Mouse (Mus musculus): ENCODE results near the gene March6.

GRCm38 (mm10) chr15:31561976-31562375 is 31.1 kb upstream of the March6 start:
- no peak for TF ChIP-seq CTCF (IDR thresholded peaks at IDR 0.05; ENCODE audit: borderline replicate concordance, extremely low read depth, insufficient read depth, insufficient read length)
- TF ChIP-seq POLR2A (IDR thresholded peaks at IDR 0.05; ENCODE audit: borderline replicate concordance, extremely low read depth, insufficient read depth, insufficient read length, poor library complexity, severe bottlenecking) = no peak
